Mouse (Mus musculus) layer of hippocampus, adult 9-10 months (tissue): ENCODE data around the gene Crtc1.

Experiments used
- DNase-seq: peaks from one replicate; pipeline ENCODE4 v3.0.0; 2022; ENCODE audit warnings: low spot score

Gene Crtc1

DNA sequence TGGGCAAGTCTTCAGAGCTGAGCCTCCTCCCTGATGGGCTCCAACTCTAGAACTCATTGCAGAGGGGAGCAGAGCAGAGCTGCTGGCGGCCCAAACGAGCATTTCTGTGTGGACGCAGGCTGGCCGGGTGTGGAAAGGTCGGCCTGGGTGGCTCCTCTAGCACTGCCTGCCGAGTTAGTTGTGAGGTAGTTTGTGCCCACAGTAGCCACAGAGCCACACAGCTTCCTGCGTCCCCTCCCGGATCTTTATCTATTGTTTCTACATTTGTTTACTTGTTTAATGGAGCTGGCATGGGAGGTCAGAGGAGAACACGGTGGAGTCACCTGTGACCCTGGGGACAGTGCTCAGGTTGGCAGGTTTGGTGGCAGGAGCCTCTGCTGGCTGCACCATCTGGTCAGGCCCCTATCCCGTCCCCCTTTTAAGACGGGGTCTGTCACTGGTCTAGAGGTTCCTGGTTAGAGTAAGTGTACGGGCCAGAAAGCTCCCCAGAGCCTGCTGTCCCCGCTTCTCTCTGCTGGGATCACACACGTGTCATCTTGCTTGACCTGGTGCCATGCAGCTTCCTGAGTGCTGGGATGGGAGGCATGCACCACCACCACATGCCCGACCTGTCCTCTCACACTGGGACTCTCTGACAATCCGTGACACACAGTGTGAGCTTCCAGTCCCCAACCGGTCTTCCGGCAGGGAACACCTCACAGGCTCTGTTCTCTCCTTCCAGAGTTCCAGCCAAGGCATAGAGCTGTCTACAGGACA, 17.9 kb downstream of the Crtc1 start:
- DNase-seq = no peak

DNA sequence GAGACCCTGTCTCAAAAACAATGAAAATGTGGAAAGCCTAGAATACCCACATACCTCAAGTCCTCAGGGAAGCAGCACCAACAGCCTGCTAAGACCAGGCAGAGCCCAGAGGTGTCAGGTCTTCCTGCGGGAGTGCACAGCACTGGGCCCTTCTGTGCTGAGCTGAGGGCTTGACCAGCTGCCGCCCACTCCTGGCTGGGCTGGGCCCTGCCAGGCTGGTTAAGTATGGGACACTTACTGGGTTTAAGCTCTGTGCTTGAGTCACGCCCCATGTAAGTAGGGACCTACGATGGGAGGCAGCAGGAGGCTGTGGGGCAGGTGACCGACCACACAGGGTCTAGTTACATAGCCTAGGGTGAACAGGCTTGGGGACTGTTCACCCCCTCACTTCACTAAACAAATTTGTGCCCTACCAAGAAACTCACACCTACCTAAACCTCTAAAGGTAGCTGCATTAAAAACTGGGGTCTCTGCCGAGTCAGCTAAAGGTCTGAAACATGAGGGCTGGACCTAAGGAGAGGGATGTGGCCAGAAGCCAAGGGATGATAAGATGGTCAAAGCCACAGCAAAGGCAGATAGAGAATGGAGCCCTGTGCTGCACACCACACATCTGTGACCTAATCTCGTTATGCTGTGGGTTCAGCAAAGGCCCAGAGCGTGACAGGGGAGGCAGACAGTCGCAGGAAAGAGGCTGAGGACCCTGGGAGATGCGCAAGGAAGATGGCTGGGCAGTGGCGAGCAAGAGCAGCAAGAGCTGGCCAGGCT, 19.3 kb downstream of the Crtc1 start:
- DNase-seq = no peak

DNA sequence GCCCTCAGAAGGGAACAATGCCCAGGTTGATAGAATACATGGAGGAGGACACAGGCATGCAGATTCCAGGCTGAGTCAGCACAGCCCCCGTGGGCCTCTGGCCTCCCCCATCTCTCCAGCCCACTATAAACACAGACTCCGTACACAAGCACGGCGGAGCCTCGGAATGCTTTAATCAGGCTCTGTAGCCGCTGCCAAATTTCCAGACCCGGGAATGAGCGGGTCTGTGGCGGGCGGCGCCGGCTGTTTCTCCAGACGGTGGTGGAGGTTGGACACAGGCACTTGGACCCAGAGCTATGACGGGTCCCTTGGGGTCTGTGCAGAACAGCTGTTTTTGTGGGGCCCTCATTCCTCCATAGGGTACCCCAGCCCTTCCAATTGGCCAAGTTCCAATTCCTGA, 20.4 kb downstream of the Crtc1 start:
- DNase-seq = peak; percentile 49

DNA sequence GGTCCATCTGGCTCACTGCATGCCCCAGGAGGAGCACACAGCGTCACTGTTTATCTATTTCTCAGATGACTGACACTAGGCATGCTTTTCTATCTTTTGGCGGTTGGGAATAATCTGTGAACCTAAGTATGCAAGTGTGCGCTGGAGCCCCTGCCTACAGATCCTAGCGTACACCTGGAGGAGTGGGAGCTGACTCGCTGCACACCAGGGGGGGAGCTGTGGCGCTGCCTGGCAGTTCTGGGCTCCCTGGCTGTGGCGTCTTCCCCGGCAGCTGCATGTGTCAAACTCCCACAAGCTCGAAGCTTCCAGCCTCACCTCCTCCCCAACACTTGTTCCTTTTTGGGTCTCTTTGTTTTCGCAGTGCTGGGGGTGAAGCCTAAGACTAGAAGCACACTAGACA, 21.5 kb downstream of the Crtc1 start:
- DNase-seq = no peak

DNA sequence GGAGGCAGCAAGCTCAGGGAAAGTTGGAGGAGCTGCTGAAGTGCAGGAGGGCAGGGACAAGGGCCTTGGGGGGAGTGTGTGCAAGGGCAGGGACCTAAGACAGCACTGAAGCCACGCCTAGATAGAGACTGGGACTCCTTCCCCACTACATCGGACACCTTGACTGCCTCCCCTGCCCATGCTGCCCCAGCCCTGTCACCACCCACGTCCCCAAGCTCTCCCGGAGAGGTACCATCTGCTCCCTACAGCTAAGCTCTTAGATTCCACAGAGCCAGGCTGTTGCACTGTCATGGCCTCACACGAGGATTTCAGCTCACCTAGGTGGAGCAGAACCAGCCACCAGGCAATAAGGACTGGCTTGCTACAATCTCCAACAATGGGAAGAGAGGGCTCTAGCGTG, 22.4 kb downstream of the Crtc1 start:
- DNase-seq = no peak

DNA sequence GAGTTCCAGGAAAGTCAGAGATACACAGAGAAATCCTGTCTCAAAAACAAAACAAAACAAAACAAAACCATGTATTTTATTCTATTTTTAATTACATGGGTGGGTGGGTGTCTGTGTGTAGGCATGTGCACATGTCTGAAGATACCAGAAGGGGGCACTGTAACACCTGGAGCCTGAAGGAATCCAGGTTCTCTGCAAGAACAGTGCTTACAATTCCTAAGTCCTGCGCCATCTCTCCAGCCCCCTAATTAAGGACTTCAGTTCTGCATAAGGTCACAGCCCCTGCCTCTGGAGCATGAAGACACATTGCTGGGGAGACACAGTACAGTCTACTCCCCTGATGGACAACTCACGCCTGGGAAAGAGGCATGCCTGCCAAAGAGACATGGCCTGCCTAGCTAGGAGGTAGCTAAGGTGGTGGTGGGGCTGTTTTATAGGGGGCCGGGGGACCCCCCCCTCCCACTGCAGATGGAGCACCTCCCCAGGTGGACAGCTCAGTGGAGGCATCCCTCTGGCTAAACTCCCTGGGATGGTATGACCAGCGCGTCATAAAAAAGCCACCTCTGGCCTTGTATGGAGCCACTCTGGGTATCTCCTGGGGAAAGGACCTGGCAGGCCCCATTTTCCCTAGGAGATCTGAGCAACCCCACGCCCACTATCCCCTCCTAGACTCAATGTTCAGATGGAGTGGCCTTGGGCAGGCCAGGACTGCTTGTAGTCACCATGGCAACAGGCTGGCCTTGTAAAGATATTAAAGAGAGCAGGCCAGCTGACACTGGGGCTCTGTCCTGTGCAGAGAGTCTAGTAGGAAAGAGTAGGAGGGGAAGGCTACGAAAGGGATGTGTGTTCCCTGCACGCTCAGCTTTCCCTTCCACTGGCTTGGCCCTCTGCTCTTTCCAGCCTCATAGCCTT, 23.6 kb downstream of the Crtc1 start:
- no peak for DNase-seq

DNA sequence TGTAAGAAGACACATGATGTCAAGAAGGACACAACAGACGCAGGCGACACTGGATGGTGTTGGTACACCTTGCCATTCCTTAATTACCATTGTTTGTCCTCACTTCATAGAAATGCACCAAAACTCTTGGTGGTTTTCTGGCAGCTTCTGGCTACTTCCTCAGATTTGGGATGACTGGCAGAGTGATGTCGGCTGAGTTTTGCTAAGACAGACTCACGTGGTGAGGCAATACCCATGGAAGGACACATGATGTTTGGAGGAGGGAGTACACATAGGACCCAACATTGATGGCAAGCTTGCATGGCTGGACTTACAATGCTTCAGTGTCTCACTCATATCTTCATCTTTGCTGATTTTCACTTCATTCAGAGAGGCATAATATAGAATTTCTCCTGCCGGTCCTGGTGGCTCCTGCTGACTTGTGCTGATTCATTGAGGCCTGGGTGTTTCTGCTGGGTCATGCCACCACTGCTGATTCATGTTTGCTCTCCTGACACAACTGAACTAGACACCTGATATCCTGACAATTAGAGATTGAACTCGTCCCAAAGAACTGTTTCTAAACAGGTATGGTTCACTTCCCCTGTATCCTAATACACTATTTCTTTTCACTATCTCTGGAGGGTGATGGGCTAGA, 25.0 kb downstream of the Crtc1 start:
- DNase-seq = no peak

DNA sequence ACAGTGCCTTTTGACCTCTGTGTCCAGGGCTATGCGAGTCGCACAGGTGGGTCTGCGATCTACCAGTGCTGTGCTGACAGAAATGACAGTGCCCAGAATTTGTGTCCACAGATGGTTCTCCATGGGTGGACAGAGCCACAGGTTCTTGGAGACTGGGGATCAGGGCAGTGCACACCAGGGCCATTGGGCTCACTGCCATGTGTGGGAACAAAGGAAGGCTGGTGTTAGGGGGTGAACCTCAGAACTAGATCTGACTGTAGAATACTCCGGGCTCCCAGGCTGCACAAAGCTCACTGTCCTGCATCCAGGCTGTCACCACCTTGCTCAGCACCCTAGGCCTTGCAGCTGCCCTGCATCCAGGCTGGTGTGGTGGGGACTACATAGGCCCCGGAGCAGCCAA, 29.1 kb downstream of the Crtc1 start:
- DNase-seq = no peak

DNA sequence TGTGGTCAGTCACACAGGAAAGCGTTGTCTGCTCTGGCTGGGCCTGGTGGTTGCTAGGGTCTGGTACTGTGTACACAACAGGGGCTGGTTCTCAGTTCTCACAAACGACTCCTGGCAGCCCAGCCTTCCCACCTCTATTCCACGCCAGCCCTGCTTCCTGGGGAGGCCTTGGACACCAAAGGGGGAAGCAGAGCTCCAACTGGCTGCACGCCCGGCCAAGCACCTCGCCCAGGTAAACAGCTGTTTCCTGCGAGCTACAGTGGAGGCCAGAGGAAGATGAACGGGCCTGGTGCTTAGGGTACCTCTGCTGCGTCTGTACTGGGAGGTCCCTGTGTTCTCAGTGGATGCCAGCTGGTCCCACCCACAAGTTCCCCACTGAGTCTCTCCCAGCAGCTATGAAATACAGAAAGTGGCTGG, 29.9 kb downstream of the Crtc1 start:
- no peak for DNase-seq

DNA sequence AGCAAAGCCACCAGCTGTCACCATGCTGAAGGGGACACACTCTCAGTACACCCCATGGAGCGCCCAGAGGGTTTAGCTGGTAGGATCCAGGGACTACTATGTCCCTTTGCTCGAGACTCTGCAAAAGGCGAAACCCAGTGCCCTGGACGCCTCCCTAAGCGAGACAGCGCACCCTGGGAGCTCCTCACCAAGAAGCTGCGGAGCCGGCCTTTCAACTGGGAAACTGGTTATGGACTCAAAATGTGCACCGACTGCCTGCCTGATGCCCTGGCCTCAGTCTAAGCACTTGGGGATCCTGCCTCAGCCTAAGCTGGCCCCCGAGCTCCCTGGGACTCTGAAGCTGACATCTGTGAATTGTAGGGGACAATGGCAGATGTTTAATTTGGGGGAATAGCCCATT, 30.4 kb downstream of the Crtc1 start:
- DNase-seq = no peak

DNA sequence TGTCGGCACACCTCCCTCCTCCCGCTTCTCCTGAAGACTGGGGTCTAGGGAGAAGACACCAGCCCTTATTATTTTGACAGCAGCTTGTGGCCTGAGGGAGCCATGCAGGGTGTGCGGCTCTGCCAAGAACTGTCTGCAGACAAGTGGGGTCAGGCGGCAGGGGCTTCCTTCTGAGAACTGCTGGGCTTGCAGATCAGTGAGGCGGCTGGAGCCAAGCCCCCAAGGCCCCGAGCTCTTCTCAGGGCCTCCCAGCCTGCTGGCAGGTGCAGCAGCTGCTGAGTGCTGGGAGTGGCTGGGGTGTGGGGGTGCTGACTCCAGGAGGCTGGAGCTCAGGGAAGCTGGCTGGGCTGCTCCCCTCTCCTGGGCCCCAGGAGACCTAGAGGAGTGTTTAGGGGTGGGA, 31.1 kb downstream of the Crtc1 start:
- no peak for DNase-seq

DNA sequence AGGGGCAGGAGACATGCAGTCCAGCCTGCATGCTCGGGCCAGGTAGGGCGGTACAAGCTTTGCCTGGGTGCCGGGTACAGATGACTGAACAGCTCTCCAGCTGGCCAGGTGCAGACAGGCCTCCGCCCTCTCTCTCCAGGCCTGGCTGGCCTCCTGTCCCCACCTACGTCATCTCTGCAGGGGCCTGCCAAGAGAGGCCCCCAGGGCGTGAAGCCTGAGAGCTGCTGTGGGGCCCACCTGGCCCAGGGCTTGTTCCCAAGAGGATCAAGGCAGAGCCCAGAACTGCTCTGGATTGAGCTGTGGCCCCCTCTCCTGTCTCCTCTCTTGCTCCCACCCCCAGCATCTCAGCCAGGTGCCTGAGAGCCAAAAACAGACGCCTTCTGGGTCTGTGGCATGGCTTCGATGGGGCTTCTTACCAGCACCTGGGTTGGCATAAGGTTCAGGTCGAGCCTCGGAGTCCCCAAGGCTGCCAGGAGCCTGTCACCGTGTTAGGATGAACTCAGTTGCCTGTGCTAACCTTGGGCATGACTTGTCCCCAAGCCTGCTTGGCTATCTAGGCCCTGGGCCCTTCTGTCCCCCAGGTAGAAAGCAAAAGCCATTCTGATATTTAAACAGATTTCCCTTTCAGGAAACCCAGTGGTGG, 32.8 kb downstream of the Crtc1 start:
- no peak for DNase-seq

DNA sequence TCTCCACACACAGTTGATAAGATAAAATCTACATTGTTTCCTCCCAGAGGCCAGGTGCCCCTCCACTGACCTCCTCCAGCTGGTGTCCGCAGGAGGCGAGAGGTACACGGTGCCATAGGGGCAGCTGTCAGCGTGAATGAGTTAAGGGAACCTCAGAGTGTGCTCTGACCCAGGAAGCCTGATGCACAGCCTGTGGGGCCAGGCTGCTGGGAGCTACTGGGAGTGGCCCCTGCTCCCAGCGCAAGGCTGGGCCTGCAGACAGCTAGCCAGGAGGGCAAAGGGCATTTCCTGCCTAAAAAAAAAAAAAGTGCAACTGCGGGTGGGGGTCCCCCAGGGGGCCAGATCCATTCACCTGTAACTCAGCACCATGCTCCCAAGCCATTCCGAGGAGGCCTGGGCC, 34.2 kb downstream of the Crtc1 start:
- DNase-seq = no peak

DNA sequence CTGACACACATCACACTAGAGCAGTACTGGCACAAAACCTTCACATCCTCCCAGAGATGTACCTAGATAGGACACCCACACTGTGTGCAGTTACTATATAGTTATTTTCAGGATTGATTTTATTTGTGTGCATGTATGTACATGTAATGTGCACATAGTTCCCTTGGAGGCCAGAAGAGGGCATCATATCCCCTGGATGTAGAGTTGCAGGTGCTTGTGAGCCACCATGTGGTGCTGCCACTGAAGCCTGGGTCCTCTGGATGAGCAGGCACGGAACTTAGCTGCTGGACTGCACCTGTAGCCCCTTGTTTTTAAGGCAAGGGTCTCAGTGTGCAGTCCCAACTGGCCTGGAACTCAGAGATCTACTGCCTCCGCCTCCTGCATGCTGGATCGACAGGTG, 35.2 kb downstream of the Crtc1 start:
- no peak for DNase-seq

DNA sequence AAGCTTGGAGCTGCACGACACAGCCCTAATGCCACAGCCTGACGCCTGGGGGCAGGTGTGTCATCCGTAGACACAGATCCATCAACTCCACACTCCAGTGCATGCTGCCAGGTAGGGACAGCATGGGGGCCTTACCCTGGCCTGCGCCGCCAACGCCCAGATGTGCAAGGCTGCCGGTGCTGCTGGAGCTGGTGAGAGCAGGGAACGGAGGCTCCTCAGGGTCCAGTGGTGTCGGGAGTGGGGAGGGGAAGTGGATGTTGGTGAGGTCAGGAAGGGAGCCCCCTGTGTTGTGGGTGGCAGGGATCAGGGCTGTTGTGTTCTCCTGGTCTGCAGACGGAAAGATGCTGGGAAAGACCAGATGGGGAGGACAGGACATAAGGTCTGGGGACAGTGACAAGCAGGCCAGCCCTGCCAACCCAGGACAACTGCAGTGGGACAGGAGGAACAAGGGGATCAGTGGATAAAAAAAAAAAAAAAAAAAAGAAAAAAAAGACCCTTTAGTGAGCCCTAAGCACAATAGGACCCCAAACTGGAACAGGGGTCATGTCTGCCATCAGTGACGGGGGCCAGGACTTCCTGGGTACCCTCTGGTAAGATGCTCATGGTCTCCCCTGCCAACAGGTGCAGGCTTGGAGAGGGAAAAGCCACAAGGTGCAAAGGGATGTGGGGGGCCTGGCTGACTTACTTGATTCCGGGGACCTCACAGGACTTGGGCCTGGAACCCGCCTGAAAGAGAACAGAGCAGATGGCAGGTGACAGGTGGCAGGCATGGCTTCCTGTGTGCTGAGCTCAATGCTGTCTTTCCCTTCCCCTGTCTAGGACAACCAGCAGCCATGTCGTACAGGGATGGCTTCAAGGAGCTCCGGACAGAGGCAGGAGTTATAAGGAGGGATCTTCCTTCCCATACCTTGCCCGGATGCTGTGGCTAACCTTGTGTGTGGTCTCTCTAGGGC, 41.5 kb downstream of the Crtc1 start:
- no peak for DNase-seq

DNA sequence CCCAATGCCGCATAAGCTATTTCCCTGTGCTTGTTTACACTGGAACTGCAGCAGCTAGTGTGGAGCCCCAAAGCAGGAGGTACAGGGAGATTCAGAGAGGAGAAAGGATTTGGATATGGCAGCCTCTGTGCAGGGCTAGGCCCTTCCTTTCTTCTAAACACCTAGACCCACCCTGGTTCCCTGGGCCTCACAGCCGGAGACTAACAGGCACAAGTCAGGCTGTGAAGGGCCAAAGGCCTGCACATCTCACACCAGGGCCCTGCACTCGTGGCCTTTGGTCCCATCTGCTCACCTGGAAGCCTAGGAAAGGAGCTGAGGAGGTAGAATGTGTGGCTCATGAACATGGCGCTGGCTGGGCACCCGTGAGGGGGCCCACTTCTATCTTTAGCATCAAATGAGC, 43.2 kb downstream of the Crtc1 start:
- no peak for DNase-seq

DNA sequence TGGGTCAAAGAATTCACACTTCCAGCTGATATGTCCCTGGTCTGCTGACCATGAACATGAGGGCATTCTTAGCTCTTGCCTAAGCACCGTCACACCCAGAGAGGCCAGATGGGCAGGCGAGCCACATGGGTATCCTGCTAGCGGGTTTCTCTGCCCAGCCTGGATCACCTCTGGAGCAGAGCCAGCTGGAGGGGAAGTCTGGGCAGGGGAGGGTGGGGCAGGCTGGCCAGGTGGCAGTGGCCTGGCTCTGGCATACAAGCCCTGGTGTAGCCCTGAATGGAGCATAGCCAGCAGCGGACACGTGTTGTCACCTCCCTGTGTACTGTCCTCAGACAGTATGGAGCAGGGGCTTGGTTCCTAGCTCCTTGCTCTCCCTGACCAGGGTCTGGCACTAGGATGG, 43.7 kb downstream of the Crtc1 start:
- no peak for DNase-seq

DNA sequence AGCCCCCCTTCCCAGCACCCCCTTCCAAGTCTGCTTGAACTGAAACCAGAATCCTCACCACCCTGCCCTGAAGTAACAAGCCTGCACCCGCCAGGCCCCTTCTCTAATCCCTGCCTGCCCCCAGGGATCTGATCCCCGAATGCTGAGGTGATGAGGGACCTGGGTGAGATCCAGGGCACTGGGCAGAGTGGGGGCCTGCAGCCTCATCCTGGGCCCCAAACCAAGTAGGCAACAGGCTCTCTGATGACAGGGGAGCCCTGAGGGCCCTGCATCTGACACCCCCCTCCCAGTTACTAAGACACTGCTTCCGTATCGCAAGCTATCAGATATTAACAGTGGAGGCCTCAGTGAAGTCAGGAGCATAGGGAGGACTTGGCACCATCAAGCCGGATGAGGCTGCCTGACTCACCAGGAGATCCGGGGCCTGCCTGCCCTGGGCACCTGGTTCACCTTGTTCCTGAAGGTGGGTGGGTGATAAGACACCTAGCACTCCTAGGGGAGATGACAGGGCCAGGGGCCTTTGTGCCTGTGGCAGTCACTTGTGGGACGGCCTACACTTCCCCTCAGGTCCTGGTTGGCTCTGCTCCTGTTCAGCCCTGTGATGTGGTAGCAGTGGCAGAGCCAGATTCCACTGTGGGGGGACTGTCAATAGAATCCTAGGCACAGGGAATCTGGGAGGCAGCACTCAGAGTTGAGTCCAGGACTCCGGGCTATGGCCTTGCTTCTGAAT, 44.9 kb downstream of the Crtc1 start:
- DNase-seq = no peak

DNA sequence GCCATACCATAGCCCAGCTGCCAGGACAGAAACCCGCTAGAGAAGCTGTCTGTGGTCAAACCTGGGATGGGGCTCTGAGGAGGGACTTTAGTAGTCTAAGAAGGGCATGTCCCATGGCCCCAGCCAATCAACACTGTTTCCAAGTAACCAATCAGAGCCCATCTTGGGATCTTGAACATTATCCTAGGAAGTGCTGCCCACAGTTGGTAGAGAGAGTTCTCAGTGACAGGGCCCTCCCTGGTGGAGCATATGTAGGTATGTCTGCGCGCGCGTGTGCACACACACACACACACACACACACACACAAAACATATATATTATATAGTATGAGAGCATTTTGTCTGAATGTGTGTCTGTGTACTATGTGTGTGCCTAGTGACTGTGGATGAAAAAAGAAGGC, 46.3 kb downstream of the Crtc1 start:
- no peak for DNase-seq

DNA sequence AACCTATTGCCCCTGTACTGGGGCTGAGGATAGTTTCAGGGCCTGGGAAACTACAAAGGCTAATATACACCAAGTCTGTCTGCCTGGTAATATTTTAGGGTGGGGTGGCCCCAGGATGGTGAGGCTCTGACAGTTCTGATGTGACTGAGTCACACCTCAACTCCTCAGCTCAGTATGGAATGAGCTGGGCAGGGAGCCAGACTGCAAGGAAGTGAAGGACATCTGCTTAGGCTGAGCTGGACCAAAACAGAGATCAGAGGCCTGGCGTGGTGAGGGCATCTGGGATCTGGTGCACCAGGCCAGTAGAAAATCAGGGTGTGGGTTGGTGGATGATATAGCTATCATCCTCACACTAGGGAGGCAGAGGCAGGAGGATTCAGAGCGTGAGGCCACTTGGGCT, 49.7 kb downstream of the Crtc1 start:
- no peak for DNase-seq
